Mouse (Mus musculus) neural tube, embryonic 13.5 days (tissue): ENCODE measurements around the gene Abhd17b. TPM values are rescaled to one million over a fixed set of nuclear protein-coding genes. Genes with fewer than 3 reads are reported as not detected.

Experiments
- polyA plus RNA-seq: library from polyadenylated mRNA; unstranded; fragments of >200 nt; fragmentation: Nextera tagmentation; extraction: Ambion mirVana; gene quantifications from 2 replicates; pipeline ENCODE4 v1.2.1, GENCODE M21; 2015

Abhd17b gene
- polyA plus RNA-seq, 1 experiment from 2014 or later: 42.2 TPM

Other genes starting within 250 kb of the Abhd17b start
- 0.58 and 0.63 TPM in 2 replicates for gene Gda, start 179.7 kb upstream of the Abhd17b start, polyA plus RNA-seq
- gene 1110059E24Rik, start 209 bp upstream of the Abhd17b start, polyA plus RNA-seq: 54.8 and 63.1 TPM in 2 replicates
- gene Cemip2, start 125.2 kb downstream of the Abhd17b start, polyA plus RNA-seq: 38.5 and 41.9 TPM in 2 replicates